Mouse (Mus musculus): ENCODE data around the gene 1700012P22Rik.

The 1700012P22Rik gene

GRCm38 (mm10) chr4:144438672-144439071 is at the start of gene 1700012P22Rik:
Gene 1700012P22Rik (minus strand): TSS chr4:144438772.
- no peak for DNase-seq (ENCODE audit: low read depth, low spot score)

- no peak for DNase-seq (ENCODE audit: low read depth, low spot score)
Observed at GRCm38 (mm10) chr4:144468091-144468490, 29.5 kb upstream of the 1700012P22Rik start.

DNA sequence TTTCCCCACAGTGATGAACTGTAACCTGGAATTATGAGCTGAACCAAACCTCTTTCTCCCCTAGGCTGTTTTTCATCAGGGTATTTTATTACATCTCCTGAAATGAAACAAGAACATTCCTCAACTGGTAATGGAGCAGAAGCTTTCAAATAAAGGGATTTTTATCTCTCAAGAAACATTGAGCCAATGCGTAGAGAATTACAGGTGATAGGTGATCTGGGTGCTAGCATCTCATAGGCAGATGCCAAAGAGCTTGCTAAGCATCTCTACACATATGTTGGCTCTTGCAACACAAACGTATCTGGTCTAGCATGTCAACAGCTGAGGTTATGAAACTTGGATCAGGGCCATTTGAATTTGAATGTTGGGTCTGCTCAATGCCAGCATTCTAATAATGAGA is 26.6 kb upstream of the 1700012P22Rik start:
- no peak for DNase-seq (ENCODE audit: low read depth, low spot score)

- no peak for DNase-seq (ENCODE audit: low read depth, low spot score)
Observed at GRCm38 (mm10) chr4:144463656-144464055, 25.1 kb upstream of the 1700012P22Rik start, which contains the start of gene Aadacl3. Gene Aadacl3 (minus strand): TSS chr4:144463756.

- DNase-seq (ENCODE audit: low read depth, low spot score): no peak
Observed at GRCm38 (mm10) chr4:144453217-144453616, 14.6 kb upstream of the 1700012P22Rik start, which contains the start of gene Gm9944. Gene Gm9944 (minus strand): TSS chr4:144453317.

GRCm38 (mm10) chr4:144448546-144448945 is 10.0 kb upstream of the 1700012P22Rik start:
- no peak for DNase-seq (ENCODE audit: low read depth, low spot score)

DNA sequence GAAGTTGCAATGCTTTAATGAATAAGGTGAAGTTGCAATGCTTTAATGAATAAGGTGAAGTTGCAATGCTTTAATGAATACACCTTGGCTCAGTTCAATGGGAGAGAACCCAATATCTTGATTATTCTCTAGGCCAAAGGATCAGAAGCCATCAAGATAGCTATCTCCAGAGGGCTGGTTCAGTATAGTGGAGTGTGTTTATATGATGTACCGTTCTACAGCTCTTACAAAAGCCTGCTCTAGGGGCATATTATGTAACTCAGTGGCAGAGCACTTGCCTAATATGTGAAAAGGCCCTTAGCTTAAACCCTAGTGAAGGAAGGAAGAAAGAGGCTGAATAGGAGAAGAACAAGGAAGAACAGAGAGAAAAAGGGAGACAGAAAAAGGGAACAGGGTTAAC is 3.0 kb upstream of the 1700012P22Rik start:
- DNase-seq (ENCODE audit: low read depth, low spot score): no peak

DNA sequence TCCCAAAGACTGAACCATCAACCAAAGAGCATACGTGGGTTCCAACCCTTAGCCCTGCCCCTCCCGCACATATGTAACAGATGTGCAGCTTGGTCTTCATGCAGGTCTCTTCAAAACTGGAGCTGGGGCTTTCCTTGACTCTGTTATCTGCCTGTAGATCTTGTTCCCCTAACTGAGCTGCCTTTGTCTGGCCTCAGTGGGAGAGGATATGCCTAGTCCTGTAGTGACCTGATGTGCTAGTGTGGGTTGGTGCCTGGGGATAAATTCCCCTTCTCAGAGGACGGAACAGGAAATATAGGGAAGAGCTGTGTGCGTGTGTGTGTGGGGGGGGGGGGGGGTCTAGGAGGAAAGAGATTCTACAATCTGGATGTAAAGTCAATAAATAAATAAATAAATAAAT is 2.5 kb upstream of the 1700012P22Rik start:
- DNase-seq (ENCODE audit: low read depth, low spot score): no peak

DNA sequence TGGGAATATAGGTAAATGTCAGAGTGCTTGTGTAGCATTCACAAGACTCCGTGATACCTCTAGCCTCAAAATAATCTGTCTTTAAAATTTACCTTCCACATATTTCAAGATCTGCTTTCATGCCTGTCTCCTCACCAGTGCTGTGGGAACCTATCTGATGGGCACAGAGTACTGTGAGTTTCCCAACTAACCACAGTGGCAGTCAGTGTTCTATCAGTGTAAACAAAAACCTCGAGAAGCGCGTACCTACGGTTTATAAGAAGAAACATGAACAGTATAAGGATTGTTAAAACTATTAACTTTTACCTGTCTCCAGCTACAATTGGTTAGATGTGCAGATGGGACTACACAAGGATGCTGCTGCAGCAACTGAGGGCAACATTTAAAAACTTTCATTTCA is 5.4 kb downstream of the 1700012P22Rik start:
- DNase-seq (ENCODE audit: low read depth, low spot score): no peak

GRCm38 (mm10) chr4:144430723-144431122 is 7.8 kb downstream of the 1700012P22Rik start:
- DNase-seq (ENCODE audit: low read depth, low spot score): no peak

DNA sequence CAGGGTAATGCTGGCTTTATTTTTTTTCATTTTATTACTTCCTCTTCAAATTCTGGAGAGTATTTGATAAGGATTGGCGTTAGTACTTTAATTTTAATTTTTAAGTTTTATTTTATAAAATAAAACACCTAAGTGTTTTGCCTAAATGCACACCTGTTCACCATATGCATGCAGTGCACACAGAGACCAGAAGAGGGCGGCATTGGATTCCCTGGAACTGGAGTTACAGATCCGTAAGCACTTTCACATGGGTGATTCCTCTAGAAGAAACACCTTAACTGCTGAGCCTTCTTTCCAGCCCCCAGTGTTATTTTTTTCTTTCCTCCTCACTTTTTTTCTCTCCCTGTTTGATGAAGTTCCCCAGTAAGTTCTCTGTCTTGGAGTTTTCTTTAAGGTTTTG is 9.7 kb downstream of the 1700012P22Rik start:
- no peak for DNase-seq (ENCODE audit: low read depth, low spot score)

- no peak for DNase-seq (ENCODE audit: low read depth, low spot score)
Observed at GRCm38 (mm10) chr4:144424590-144424989, 14.0 kb downstream of the 1700012P22Rik start.

DNA sequence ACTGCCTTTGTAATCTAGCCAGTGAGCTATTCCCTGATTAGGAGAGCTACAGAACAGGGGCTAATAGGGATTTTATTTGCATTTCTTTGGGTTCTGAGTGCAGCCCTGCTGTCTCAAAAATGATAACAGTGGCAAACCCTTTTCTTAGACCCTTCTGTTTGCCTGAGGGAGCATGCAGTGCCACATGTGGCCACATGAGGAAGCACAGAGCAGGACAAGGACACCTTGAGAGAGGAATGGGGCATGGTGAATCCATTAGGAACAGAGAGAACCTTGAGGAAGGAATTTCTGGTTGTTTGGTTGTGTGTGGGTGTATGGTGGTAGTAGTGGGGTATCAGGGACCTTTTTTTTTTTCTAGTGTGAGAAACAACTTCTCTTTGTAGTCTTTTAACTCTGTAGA is 17.9 kb downstream of the 1700012P22Rik start:
- DNase-seq (ENCODE audit: low read depth, low spot score): no peak

GRCm38 (mm10) chr4:144408290-144408689 is 30.3 kb downstream of the 1700012P22Rik start, which contains the start of gene Pramef12:
Gene Pramef12 (minus strand): TSS chr4:144408464.
- no peak for DNase-seq (ENCODE audit: low read depth, low spot score)

DNA sequence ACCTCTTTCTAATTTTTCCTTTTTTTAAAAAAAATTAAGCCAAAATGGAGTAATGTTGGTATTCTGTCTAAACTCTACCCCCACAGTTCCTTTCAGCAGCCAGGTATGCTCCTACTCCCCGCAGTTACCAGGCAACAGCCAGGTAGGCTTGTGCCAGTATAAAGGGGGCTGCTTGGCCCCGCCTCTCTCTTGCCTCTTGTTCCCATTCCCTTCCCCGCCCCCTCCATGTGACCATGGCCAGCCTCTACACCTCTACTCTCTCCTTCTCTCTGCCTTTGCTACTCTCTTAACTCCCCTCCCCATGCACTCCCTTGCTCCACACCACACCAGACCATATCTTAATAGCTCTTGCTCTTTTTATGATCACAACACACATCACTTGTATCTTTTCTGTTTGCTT is 32.3 kb downstream of the 1700012P22Rik start:
- DNase-seq (ENCODE audit: low read depth, low spot score): no peak

DNA sequence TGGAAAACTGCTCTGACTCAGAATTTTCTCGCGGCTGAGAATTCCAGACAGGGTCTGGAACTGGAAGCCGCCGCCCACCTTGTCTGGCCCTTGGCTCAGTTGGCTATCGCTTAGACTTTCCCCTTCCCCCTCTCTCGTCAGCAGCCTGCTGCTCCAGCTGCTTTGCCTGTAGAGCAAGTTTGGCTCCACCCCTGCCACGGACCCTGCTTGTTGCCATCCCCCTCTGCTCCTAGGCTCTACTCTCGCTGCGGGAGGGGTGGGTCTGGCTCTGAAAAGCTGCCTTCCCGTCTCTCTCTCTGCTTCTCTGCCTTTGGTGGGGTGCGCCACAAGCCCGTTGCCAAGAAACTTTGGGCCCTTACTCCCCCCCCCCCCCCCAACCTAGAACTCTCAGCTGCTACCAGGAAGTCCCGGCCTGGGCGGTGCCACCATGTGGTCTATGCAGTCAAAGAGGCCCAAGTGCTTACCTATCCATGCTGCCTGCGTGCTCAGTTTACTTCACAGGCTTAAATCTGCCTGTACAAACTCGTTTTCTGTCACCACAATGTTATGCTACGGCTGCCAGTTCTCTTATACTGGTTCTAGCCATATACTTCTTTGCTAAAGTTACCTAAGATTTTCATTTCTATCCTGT is 34.0 kb downstream of the 1700012P22Rik start:
- no peak for DNase-seq (ENCODE audit: low read depth, low spot score)

- DNase-seq (ENCODE audit: low read depth, low spot score): no peak
Observed at GRCm38 (mm10) chr4:144402712-144403111, 35.9 kb downstream of the 1700012P22Rik start.

GRCm38 (mm10) chr4:144396316-144396715 is 42.3 kb downstream of the 1700012P22Rik start:
- no peak for DNase-seq (ENCODE audit: low read depth, low spot score)

- DNase-seq (ENCODE audit: low read depth, low spot score): no peak
Observed at GRCm38 (mm10) chr4:144377911-144378310, 60.7 kb downstream of the 1700012P22Rik start, which contains the start of gene Pramef20. Gene Pramef20 (minus strand): TSS chr4:144377933.
